Mouse (Mus musculus) frontal cortex, adult (tissue): ENCODE measurements around the gene Man2c1.

Experiments
- ATAC-seq: cut with Nextera tagmentation; 2 replicates; pipeline ENCODE4 v1.9.2; 2017; ENCODE audit warnings: mild to moderate bottlenecking, moderate library complexity, mixed read lengths; ENCODE audit not compliant: low TSS enrichment

Gene Man2c1

GRCm38 (mm10) chr9:57130577-57131433 lies at the start of gene Man2c1:
TSS of gene Man2c1 (plus strand) at chr9:57130690.
- peak; percentile 91 for ATAC-seq

- ATAC-seq = no peak
Observed at GRCm38 (mm10) chr9:57082236-57082635, 48.3 kb upstream of the Man2c1 start.

- ATAC-seq = no peak
Observed at GRCm38 (mm10) chr9:57117261-57117755, 13.2 kb upstream of the Man2c1 start.

GRCm38 (mm10) chr9:57129641-57130040 lies 849 bp upstream of the Man2c1 start:
- no peak for ATAC-seq

GRCm38 (mm10) chr9:57137246-57137645 lies 6.8 kb downstream of the Man2c1 start:
- ATAC-seq = no peak

- ATAC-seq = no peak
Observed at GRCm38 (mm10) chr9:57137777-57138176, 7.3 kb downstream of the Man2c1 start.

GRCm38 (mm10) chr9:57138507-57138906 lies 8.0 kb downstream of the Man2c1 start:
- no peak for ATAC-seq

- no peak for ATAC-seq
Observed at GRCm38 (mm10) chr9:57139110-57139509, 8.6 kb downstream of the Man2c1 start.

GRCm38 (mm10) chr9:57139571-57139970 lies 9.1 kb downstream of the Man2c1 start:
- no peak for ATAC-seq

- ATAC-seq = no peak
Observed at GRCm38 (mm10) chr9:57141417-57142353, 11.2 kb downstream of the Man2c1 start.

- no peak for ATAC-seq
Observed at GRCm38 (mm10) chr9:57143212-57143611, 12.7 kb downstream of the Man2c1 start.

GRCm38 (mm10) chr9:57144830-57145229 lies 14.3 kb downstream of the Man2c1 start:
- ATAC-seq = no peak

GRCm38 (mm10) chr9:57146451-57147066 lies 16.1 kb downstream of the Man2c1 start:
- ATAC-seq = no peak

- peak; percentile 33 for ATAC-seq
Observed at GRCm38 (mm10) chr9:57147205-57148143, 17.0 kb downstream of the Man2c1 start.

- ATAC-seq = peak; percentile 89
Observed at GRCm38 (mm10) chr9:57148144-57148878, 17.8 kb downstream of the Man2c1 start, which contains the start of gene Neil1. TSS of gene Neil1 (minus strand) at chr9:57148305.

GRCm38 (mm10) chr9:57149021-57149420 lies 18.5 kb downstream of the Man2c1 start:
- ATAC-seq = no peak

GRCm38 (mm10) chr9:57150192-57150591 lies 19.7 kb downstream of the Man2c1 start:
- no peak for ATAC-seq

- no peak for ATAC-seq
Observed at GRCm38 (mm10) chr9:57152331-57152730, 21.8 kb downstream of the Man2c1 start.

- no peak for ATAC-seq
Observed at GRCm38 (mm10) chr9:57156383-57156782, 25.9 kb downstream of the Man2c1 start.

- ATAC-seq = no peak
Observed at GRCm38 (mm10) chr9:57156823-57157222, 26.3 kb downstream of the Man2c1 start.
